Mouse (Mus musculus) heart, embryonic 14.5 days (tissue): ENCODE results near the gene BC004004. TPM values are rescaled to one million over a fixed set of nuclear protein-coding genes. Genes with fewer than 3 reads are reported as not detected.

Source experiments
- ATAC-seq: fragments of 200-750 bp; cut with Nextera tagmentation; 2 replicates; pipeline ENCODE4 v1.8.0; 2017; ENCODE audit warnings: low read depth, moderate TSS enrichment; ENCODE audit not compliant: insufficient number of reproducible peaks, insufficient read depth, low FRiP score
- H3K27ac ChIP-seq, 2 experiments: fragments of 200-500 bp in 1 of 2; fragments of 300-500 bp in 1 of 2; sonication (generic) in 1 of 2; replicated peaks in 1 of 2; 2 replicates each; pipeline ENCODE4 v1.5.1; 2012 to 2014; ENCODE audit warnings: low read depth in 2 of 2, low read length in 2 of 2, control low read depth in 1 of 2, mild to moderate bottlenecking in 1 of 2, mixed read lengths in 1 of 2; ENCODE audit not compliant: control insufficient read depth in 1 of 2, insufficient read depth in 1 of 2
- H3K27me3 ChIP-seq: fragments of 300-500 bp; sonication (generic); 2 replicates; pipeline ENCODE4 v1.6.1; 2014; ENCODE audit warnings: mild to moderate bottlenecking, low read length, control low read depth; ENCODE audit not compliant: control insufficient read depth, insufficient read depth
- H3K36me3 ChIP-seq: fragments of 300-500 bp; sonication (generic); 2 replicates; pipeline ENCODE4 v1.6.1; 2014; ENCODE audit warnings: mild to moderate bottlenecking, control low read depth, low read length, mixed read lengths; ENCODE audit not compliant: control insufficient read depth, insufficient read depth
- H3K4me1 ChIP-seq, 2 experiments: fragments of 200-500 bp in 1 of 2; fragments of 300-500 bp in 1 of 2; sonication (generic) in 1 of 2; 2 replicates each; pipeline ENCODE4 v1.6.1; 2012 to 2014; ENCODE audit warnings: low read length in 2 of 2, control low read depth in 1 of 2, mixed read lengths in 1 of 2; ENCODE audit not compliant: control insufficient read depth in 2 of 2, insufficient read depth in 2 of 2
- H3K4me2 ChIP-seq: fragments of 300-500 bp; sonication (generic); 2 replicates; pipeline ENCODE4 v1.6.1; 2014; ENCODE audit warnings: mild to moderate bottlenecking, low read length
- H3K4me3 ChIP-seq, 2 experiments: fragments of 200-500 bp in 1 of 2; fragments of 300-500 bp in 1 of 2; sonication (generic) in 1 of 2; 2 replicates each; pipeline ENCODE4 v1.5.1; 2012 to 2014; ENCODE audit warnings: low read length in 2 of 2, mild to moderate bottlenecking in 2 of 2, control low read depth in 1 of 2, low read depth in 1 of 2, moderate library complexity in 1 of 2; ENCODE audit not compliant: control insufficient read depth in 1 of 2, insufficient read depth in 1 of 2
- H3K9ac ChIP-seq: fragments of 300-500 bp; sonication (generic); 2 replicates; pipeline ENCODE4 v1.6.1; 2014; ENCODE audit warnings: mild to moderate bottlenecking, low read length
- H3K9me3 ChIP-seq: fragments of 300-500 bp; sonication (generic); 2 replicates; pipeline ENCODE4 v1.6.1; 2016; ENCODE audit warnings: low read length, control low read depth; ENCODE audit not compliant: control insufficient read depth
- WGBS: fragments of 180-500 bp; shearing (Covaris S2); extraction: QIAGEN DNeasy Blood & Tissue Kit; methylation state at CpG from one replicate; pipeline ENCODE4 v1.1.7; 2014; 5-methylcytosine and 5-hydroxymethylcytosine counted together
- polyA plus RNA-seq: library from polyadenylated mRNA; unstranded; fragments of >200 nt; fragmentation: Nextera tagmentation; extraction: Ambion mirVana; gene quantifications from 2 replicates; pipeline ENCODE4 v1.2.1, GENCODE M21; 2014

BC004004 gene
- polyA plus RNA-seq, 1 experiment from 2014 or later, result 106 TPM

GRCm38 (mm10) chr17:29304376-29305057 is 35.9 kb downstream of the BC004004 start:
- H3K27me3 ChIP-seq, result no peaks in the 10 kb centered on the region
- 60% methylated on average over 13 of the region's 13 CpGs for WGBS
- H3K9ac ChIP-seq, result peak overlapping the region; percentile 25; the same call in 1 of the 2 replicates
- no peak overlapping the region for H3K4me3 ChIP-seq
- H3K9me3 ChIP-seq, result no peaks in the 10 kb centered on the region
- H3K4me1 ChIP-seq, result peaks cover 21 to 30% of the 10 kb centered on the region in 2 experiments
- H3K4me2 ChIP-seq, result peak overlapping the region; percentile 13; the same call in 1 of the 2 replicates
- no peak for ATAC-seq
- H3K36me3 ChIP-seq, result peaks cover 27% of the 10 kb centered on the region
- H3K27ac ChIP-seq, result 0 out of 4 replicates have a peak overlapping the region, but pooled peaks of 1 of the 2 experiments have one; percentile 53

- WGBS, result 15% methylated on average over 15 of the region's 15 CpGs
- H3K4me3 ChIP-seq, result no peak overlapping the region
- peaks cover 20% of the 10 kb centered on the region for H3K36me3 ChIP-seq
- 0 out of 4 replicates have a peak overlapping the region, but pooled peaks of 1 of the 2 experiments have one; percentile 53 for H3K27ac ChIP-seq
- peak overlapping the region; percentile 40 for H3K4me2 ChIP-seq
- no peaks in the 10 kb centered on the region for H3K27me3 ChIP-seq
- peak; percentile 29; the same call in 1 of the 2 replicates for ATAC-seq
- H3K9ac ChIP-seq, result peak overlapping the region; percentile 25; the same call in 1 of the 2 replicates
- H3K9me3 ChIP-seq, result no peaks in the 10 kb centered on the region
- H3K4me1 ChIP-seq, result peaks cover 21 to 30% of the 10 kb centered on the region in 2 experiments
Measured at GRCm38 (mm10) chr17:29305058-29305806, 36.6 kb downstream of the BC004004 start.

- 53% methylated on average over 7 of the region's 7 CpGs for WGBS
- peak overlapping the region; percentile 10; the same call in 1 of the 2 replicates for H3K9ac ChIP-seq
- no peak overlapping the region for H3K4me3 ChIP-seq
- no peaks in the 10 kb centered on the region for H3K27me3 ChIP-seq
- no peak for ATAC-seq
- H3K4me1 ChIP-seq, result peaks cover 21 to 30% of the 10 kb centered on the region in 2 experiments
- no peaks in the 10 kb centered on the region for H3K9me3 ChIP-seq
- H3K27ac ChIP-seq, result no peak overlapping the region
- peak overlapping the region; percentile 40; the same call in 1 of the 2 replicates for H3K4me2 ChIP-seq
- peaks cover 13% of the 10 kb centered on the region for H3K36me3 ChIP-seq
Measured at GRCm38 (mm10) chr17:29305871-29306270, 37.3 kb downstream of the BC004004 start.

GRCm38 (mm10) chr17:29310056-29310623 is 41.6 kb downstream of the BC004004 start:
- ATAC-seq, result no peak
- no peak overlapping the region for H3K4me3 ChIP-seq
- 77% methylated on average over 21 of the region's 21 CpGs for WGBS
- H3K36me3 ChIP-seq, result no peaks in the 10 kb centered on the region
- H3K9ac ChIP-seq, result no peak overlapping the region
- H3K27me3 ChIP-seq, result no peaks in the 10 kb centered on the region
- peaks cover 4% of the 10 kb centered on the region; the same call in 1 of the 2 replicates for H3K9me3 ChIP-seq
- no peak overlapping the region for H3K27ac ChIP-seq
- no peak overlapping the region for H3K4me2 ChIP-seq
- H3K4me1 ChIP-seq, result peaks cover 8 to 10% of the 10 kb centered on the region in 2 experiments; a peak in 3 of 4 replicates

GRCm38 (mm10) chr17:29311602-29312001 is 43.0 kb downstream of the BC004004 start:
- Histone ChIP-seq H3K4me1 (peaks cover 0 to 1% of the 10 kb centered on the region in 2 experiments; a peak in 1 of 4 replicates), H3K36me3 (no peaks in the 10 kb centered on the region), H3K27ac (no peak overlapping the region), H3K9ac (no peak overlapping the region), H3K9me3 (peaks cover 4% of the 10 kb centered on the region; the same call in 1 of the 2 replicates), H3K27me3 (no peaks in the 10 kb centered on the region), H3K4me2 (no peak overlapping the region), H3K4me3 (no peak overlapping the region)
- ATAC-seq, result no peak
- 85% methylated on average over 8 of the region's 8 CpGs for WGBS

GRCm38 (mm10) chr17:29312082-29312481 is 43.5 kb downstream of the BC004004 start:
- 91% methylated on average over 2 of the region's 2 CpGs for WGBS
- no peak overlapping the region for H3K4me3 ChIP-seq
- H3K4me1 ChIP-seq, result peaks cover 0 to 4% of the 10 kb centered on the region in 2 experiments; a peak in 1 of 4 replicates
- H3K9me3 ChIP-seq, result peaks cover 4% of the 10 kb centered on the region; the same call in 1 of the 2 replicates
- no peak for ATAC-seq
- no peak overlapping the region for H3K9ac ChIP-seq
- H3K4me2 ChIP-seq, result no peak overlapping the region
- no peaks in the 10 kb centered on the region for H3K27me3 ChIP-seq
- H3K27ac ChIP-seq, result no peak overlapping the region
- H3K36me3 ChIP-seq, result no peaks in the 10 kb centered on the region

- Histone ChIP-seq H3K36me3 (no peaks in the 10 kb centered on the region), H3K9me3 (peaks cover 4% of the 10 kb centered on the region; the same call in 1 of the 2 replicates), H3K27me3 (no peaks in the 10 kb centered on the region), H3K4me2 (no peak overlapping the region), H3K9ac (no peak overlapping the region), H3K4me3 (no peak overlapping the region), H3K4me1 (peaks cover 0 to 4% of the 10 kb centered on the region in 2 experiments; a peak in 1 of 4 replicates), H3K27ac (no peak overlapping the region)
- no peak for ATAC-seq
Measured at GRCm38 (mm10) chr17:29313300-29313699, 44.7 kb downstream of the BC004004 start.
